Mouse (Mus musculus): ENCODE measurements around the gene Hexb.

DNA sequence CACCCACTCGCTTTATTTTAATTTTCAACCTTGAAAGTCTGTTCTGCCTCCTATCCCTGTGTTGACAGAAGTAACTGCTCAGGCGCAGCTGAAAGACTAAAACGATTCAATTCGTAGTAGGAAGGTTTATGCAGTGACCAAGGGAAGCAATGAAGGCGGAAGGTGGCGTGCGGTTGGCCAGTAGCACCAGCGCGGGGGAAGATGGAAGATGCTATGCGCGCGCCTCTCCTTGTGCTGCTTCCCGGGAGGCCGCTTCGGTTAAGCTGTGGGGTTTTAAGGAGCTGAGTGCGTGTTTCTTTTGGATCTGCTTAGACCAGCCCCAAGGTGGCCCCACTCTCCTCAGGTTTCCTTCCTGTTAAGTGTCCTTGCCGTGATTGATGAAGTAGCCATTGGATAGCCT is 27.0 kb upstream of the Hexb start:
- TF ChIP-seq GATA1 (IDR thresholded peaks at IDR 0.05; ENCODE audit: low read length) (no peak), TAL1 (IDR thresholded peaks at IDR 0.05; ENCODE audit: low read length) (no peak)
